Mouse (Mus musculus): ENCODE measurements around the gene BC067074. TPM values are rescaled to one million over a fixed set of nuclear protein-coding genes. Genes with fewer than 3 reads are reported as not detected.
"Not testable (repeated sequence)": the region's sequence is repeated elsewhere in the genome, so short reads cannot be mapped to it uniquely, and the experiment has no call there.

The BC067074 gene
- polyA plus RNA-seq, 1 experiment from 2014 or later, result 1.3 TPM

- no peaks in the 10 kb centered on the region for H3K36me3 ChIP-seq (ENCODE audit: control insufficient read depth, insufficient read depth, low read length)
- H3K4me2 ChIP-seq (ENCODE audit: low read length), result no peak overlapping the region
- H3K4me1 ChIP-seq (ENCODE audit: control insufficient read depth, insufficient read depth, low read depth, low read length), result peaks cover 3% of the 10 kb centered on the region; the same call in 1 of the 2 replicates
- ATAC-seq, result no peak
- no peak overlapping the region for H3K4me3 ChIP-seq (ENCODE audit: low read length)
- WGBS, result 100% methylated on average over 1 of the region's 1 CpGs
- H3K27ac ChIP-seq (ENCODE audit: low read depth, low read length), result no peak overlapping the region
- H3K9ac ChIP-seq (ENCODE audit: low read depth, low read length), result no peak overlapping the region
- H3K9me3 ChIP-seq (ENCODE audit: control insufficient read depth, low read length), result no peaks in the 10 kb centered on the region
- no peaks in the 10 kb centered on the region for H3K27me3 ChIP-seq (replicated peaks; ENCODE audit: control insufficient read depth, insufficient read depth, low read length)
Observed at GRCm38 (mm10) chr13:113381710-113382109, 88.8 kb downstream of the BC067074 start.

GRCm38 (mm10) chr13:113382201-113382600, 89.2 kb downstream of the BC067074 start:
- no peaks in the 10 kb centered on the region for H3K9me3 ChIP-seq (ENCODE audit: control insufficient read depth, low read length)
- H3K27me3 ChIP-seq (replicated peaks; ENCODE audit: control insufficient read depth, insufficient read depth, low read length), result no peaks in the 10 kb centered on the region
- ATAC-seq, result no peak
- no peak overlapping the region for H3K4me3 ChIP-seq (ENCODE audit: low read length)
- no peak overlapping the region for H3K4me2 ChIP-seq (ENCODE audit: low read length)
- H3K4me1 ChIP-seq (ENCODE audit: control insufficient read depth, insufficient read depth, low read depth, low read length), result peaks cover 3% of the 10 kb centered on the region; the same call in 1 of the 2 replicates
- H3K9ac ChIP-seq (ENCODE audit: low read depth, low read length), result no peak overlapping the region
- H3K27ac ChIP-seq (ENCODE audit: low read depth, low read length), result no peak overlapping the region
- no peaks in the 10 kb centered on the region for H3K36me3 ChIP-seq (ENCODE audit: control insufficient read depth, insufficient read depth, low read length)
- 87% methylated on average over 2 of the region's 2 CpGs for WGBS

- not testable (repeated sequence) for H3K4me3 ChIP-seq (ENCODE audit: low read length); H3K4me1 ChIP-seq (ENCODE audit: control insufficient read depth, insufficient read depth, low read depth, low read length); H3K9ac ChIP-seq (ENCODE audit: low read depth, low read length); H3K27ac ChIP-seq (ENCODE audit: low read depth, low read length); H3K36me3 ChIP-seq (ENCODE audit: control insufficient read depth, insufficient read depth, low read length); H3K27me3 ChIP-seq (replicated peaks; ENCODE audit: control insufficient read depth, insufficient read depth, low read length); H3K9me3 ChIP-seq (ENCODE audit: control insufficient read depth, low read length); ATAC-seq; H3K4me2 ChIP-seq (ENCODE audit: low read length)
Observed at GRCm38 (mm10) chr13:113382770-113383169, 89.8 kb downstream of the BC067074 start.

- 98% methylated on average over 6 of the region's 6 CpGs for WGBS
- Histone ChIP-seq H3K9ac (ENCODE audit: low read depth, low read length) (no peak overlapping the region), H3K4me2 (ENCODE audit: low read length) (no peak overlapping the region), H3K27me3 (replicated peaks; ENCODE audit: control insufficient read depth, insufficient read depth, low read length) (no peaks in the 10 kb centered on the region), H3K4me1 (ENCODE audit: control insufficient read depth, insufficient read depth, low read depth, low read length) (no peaks in the 10 kb centered on the region), H3K27ac (ENCODE audit: low read depth, low read length) (no peak overlapping the region), H3K36me3 (ENCODE audit: control insufficient read depth, insufficient read depth, low read length) (no peaks in the 10 kb centered on the region), H3K4me3 (ENCODE audit: low read length) (no peak overlapping the region), H3K9me3 (ENCODE audit: control insufficient read depth, low read length) (no peaks in the 10 kb centered on the region)
- ATAC-seq, result no peak
Observed at GRCm38 (mm10) chr13:113393386-113393785, 100.4 kb downstream of the BC067074 start.

GRCm38 (mm10) chr13:113394591-113394990, 101.6 kb downstream of the BC067074 start:
- H3K27ac ChIP-seq (ENCODE audit: low read depth, low read length), result no peak overlapping the region
- H3K9me3 ChIP-seq (ENCODE audit: control insufficient read depth, low read length), result no peaks in the 10 kb centered on the region
- no peaks in the 10 kb centered on the region for H3K36me3 ChIP-seq (ENCODE audit: control insufficient read depth, insufficient read depth, low read length)
- no peak overlapping the region for H3K4me3 ChIP-seq (ENCODE audit: low read length)
- H3K4me1 ChIP-seq (ENCODE audit: control insufficient read depth, insufficient read depth, low read depth, low read length), result no peaks in the 10 kb centered on the region
- H3K9ac ChIP-seq (ENCODE audit: low read depth, low read length), result no peak overlapping the region
- H3K4me2 ChIP-seq (ENCODE audit: low read length), result no peak overlapping the region
- no peak for ATAC-seq
- H3K27me3 ChIP-seq (replicated peaks; ENCODE audit: control insufficient read depth, insufficient read depth, low read length), result no peaks in the 10 kb centered on the region
- 92% methylated on average over 15 of the region's 15 CpGs for WGBS

- H3K27ac ChIP-seq (ENCODE audit: low read depth, low read length), result no peak overlapping the region
- no peaks in the 10 kb centered on the region for H3K27me3 ChIP-seq (replicated peaks; ENCODE audit: control insufficient read depth, insufficient read depth, low read length)
- H3K4me1 ChIP-seq (ENCODE audit: control insufficient read depth, insufficient read depth, low read depth, low read length), result no peaks in the 10 kb centered on the region
- 88% methylated on average over 9 of the region's 9 CpGs for WGBS
- ATAC-seq, result no peak
- H3K4me3 ChIP-seq (ENCODE audit: low read length), result no peak overlapping the region
- H3K9me3 ChIP-seq (ENCODE audit: control insufficient read depth, low read length), result no peaks in the 10 kb centered on the region
- no peak overlapping the region for H3K4me2 ChIP-seq (ENCODE audit: low read length)
- no peak overlapping the region for H3K9ac ChIP-seq (ENCODE audit: low read depth, low read length)
- no peaks in the 10 kb centered on the region for H3K36me3 ChIP-seq (ENCODE audit: control insufficient read depth, insufficient read depth, low read length)
Observed at GRCm38 (mm10) chr13:113397006-113397520, 104.1 kb downstream of the BC067074 start.

- Histone ChIP-seq H3K27me3 (replicated peaks; ENCODE audit: control insufficient read depth, insufficient read depth, low read length) (no peaks in the 10 kb centered on the region), H3K36me3 (ENCODE audit: control insufficient read depth, insufficient read depth, low read length) (no peaks in the 10 kb centered on the region), H3K4me2 (ENCODE audit: low read length) (no peak overlapping the region), H3K9ac (ENCODE audit: low read depth, low read length) (no peak overlapping the region), H3K4me3 (ENCODE audit: low read length) (no peak overlapping the region), H3K4me1 (ENCODE audit: control insufficient read depth, insufficient read depth, low read depth, low read length) (no peaks in the 10 kb centered on the region), H3K9me3 (ENCODE audit: control insufficient read depth, low read length) (no peaks in the 10 kb centered on the region), H3K27ac (ENCODE audit: low read depth, low read length) (no peak overlapping the region)
- WGBS, result 92% methylated on average over 4 of the region's 4 CpGs
- no peak for ATAC-seq
Observed at GRCm38 (mm10) chr13:113401373-113402010, 108.5 kb downstream of the BC067074 start.

- Histone ChIP-seq H3K4me2 (ENCODE audit: low read length) (no peak overlapping the region), H3K4me1 (ENCODE audit: control insufficient read depth, insufficient read depth, low read depth, low read length) (no peaks in the 10 kb centered on the region), H3K36me3 (ENCODE audit: control insufficient read depth, insufficient read depth, low read length) (no peaks in the 10 kb centered on the region), H3K9ac (ENCODE audit: low read depth, low read length) (no peak overlapping the region), H3K27ac (ENCODE audit: low read depth, low read length) (no peak overlapping the region), H3K9me3 (ENCODE audit: control insufficient read depth, low read length) (no peaks in the 10 kb centered on the region), H3K27me3 (replicated peaks; ENCODE audit: control insufficient read depth, insufficient read depth, low read length) (no peaks in the 10 kb centered on the region), H3K4me3 (ENCODE audit: low read length) (no peak overlapping the region)
- ATAC-seq, result no peak
- 86% methylated on average over 6 of the region's 6 CpGs for WGBS
Observed at GRCm38 (mm10) chr13:113403706-113404105, 110.7 kb downstream of the BC067074 start.

- Histone ChIP-seq H3K27me3 (replicated peaks; ENCODE audit: control insufficient read depth, insufficient read depth, low read length) (no peaks in the 10 kb centered on the region), H3K36me3 (ENCODE audit: control insufficient read depth, insufficient read depth, low read length) (no peaks in the 10 kb centered on the region), H3K4me3 (ENCODE audit: low read length) (no peak overlapping the region), H3K4me2 (ENCODE audit: low read length) (no peak overlapping the region), H3K4me1 (ENCODE audit: control insufficient read depth, insufficient read depth, low read depth, low read length) (no peaks in the 10 kb centered on the region), H3K27ac (ENCODE audit: low read depth, low read length) (no peak overlapping the region), H3K9ac (ENCODE audit: low read depth, low read length) (no peak overlapping the region), H3K9me3 (ENCODE audit: control insufficient read depth, low read length) (no peaks in the 10 kb centered on the region)
- no peak for ATAC-seq
- 89% methylated on average over 2 of the region's 2 CpGs for WGBS
Observed at GRCm38 (mm10) chr13:113404172-113404571, 111.2 kb downstream of the BC067074 start.
